Mouse (Mus musculus): ENCODE data around the gene Gm37240.

DNA sequence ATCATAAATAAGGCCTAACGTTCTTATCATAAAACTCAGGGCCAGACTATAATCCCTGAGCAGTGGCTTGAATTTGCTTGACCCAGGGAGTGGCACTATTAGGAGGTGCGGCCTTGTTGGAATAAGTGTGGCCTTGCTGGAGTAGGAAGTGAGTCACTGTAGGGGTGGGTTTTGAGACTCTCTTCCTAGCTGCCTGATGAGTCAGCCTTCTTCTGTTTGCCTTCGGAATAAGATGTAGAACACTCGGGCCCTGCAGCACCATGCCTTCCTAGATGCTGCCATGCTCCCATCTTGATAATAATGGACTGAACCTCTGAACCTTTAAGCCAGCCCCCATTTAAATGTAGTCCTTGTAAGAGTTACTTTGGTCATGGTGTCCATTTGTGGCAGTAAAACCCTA is 555.0 kb downstream of the Gm37240 start:
- TF ChIP-seq CTCF (IDR thresholded peaks at IDR 0.05; ENCODE audit: borderline replicate concordance, insufficient read depth, low read length), result no peak
- no peak for TF ChIP-seq POLR2A (IDR thresholded peaks at IDR 0.05; ENCODE audit: low read depth, low read length)
